Mouse (Mus musculus) T-cell, adult 2 months (primary cell): ENCODE results near the gene Dars.

Source experiments
- DNase-seq: peaks from one replicate; pipeline ENCODE4 v3.0.0; 2022; ENCODE audit warnings: low spot score

The Dars gene

DNA sequence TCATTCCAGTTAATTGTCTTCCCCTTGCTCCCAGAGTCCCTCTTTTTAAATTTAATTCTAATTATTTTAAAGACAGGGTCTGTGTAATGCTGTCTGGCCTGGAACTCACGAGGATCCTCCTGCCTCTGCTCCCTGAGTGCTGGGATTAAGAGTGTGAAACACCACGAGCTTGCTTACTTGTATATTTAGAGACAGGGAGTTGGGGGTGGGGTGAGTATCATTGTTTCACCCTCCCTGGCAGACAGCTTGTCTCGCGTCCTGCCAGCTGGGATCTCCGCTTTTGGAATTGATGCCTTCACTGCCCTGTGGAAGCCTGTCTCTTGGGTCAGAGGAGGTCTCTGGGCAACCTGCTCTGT is 343 bp upstream of the Dars start:
- DNase-seq = no peak

DNA sequence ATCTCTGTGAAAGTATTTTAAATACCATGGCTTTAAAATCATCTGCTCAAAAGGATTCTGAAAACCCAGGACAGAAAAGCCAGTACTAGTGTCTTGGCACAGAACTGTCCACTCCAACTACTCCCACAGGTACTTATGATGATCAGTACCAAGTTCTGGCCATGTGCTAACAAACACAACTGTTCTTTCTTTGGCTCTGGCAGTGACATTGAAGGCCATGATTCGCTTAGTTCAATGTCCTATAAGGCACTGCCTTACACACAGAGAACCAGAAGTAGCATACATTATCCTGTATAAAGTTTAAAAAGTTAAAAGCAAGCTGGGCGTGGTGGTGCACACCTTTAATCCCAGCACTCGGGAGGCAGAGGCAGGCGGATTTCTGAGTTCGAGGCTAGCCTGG is 6.0 kb downstream of the Dars start:
- no peak for DNase-seq

DNA sequence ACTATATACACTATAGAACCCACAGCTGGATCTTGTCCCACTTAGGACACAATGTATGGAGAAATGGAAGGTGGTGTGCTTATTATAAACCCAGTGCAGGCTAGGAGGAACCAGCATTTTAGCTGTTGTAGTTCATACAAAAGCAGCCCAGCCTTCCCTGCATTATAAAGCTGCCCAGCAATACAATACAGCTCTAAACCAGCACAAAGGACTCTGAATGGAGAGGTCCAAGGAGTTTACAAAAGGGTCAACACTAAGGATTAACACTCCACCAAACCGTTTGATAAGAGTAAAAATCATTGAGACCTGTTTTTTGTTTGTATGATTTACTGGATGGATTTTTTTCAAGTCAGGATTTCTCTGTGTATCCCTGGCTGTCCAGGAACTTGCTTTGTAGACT is 10.3 kb downstream of the Dars start:
- no peak for DNase-seq

DNA sequence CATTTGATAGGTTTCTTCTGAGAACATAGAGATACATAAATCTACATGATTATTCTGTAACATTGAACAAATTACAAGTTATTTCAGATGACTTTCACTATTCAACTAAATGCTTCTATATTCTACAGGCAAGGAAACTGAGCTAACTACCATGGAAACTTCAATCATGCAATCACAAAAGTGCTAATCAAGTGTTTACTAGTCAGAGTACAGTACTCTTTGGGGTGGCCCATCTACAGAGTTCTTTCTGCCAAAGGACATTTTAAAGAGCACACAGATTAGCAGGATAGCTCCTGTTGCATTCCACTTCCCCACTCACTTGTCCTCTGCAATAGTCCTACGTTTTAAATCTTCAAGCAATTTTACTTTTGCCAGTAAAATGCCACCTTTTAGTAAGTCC is 11.5 kb downstream of the Dars start:
- no peak for DNase-seq

DNA sequence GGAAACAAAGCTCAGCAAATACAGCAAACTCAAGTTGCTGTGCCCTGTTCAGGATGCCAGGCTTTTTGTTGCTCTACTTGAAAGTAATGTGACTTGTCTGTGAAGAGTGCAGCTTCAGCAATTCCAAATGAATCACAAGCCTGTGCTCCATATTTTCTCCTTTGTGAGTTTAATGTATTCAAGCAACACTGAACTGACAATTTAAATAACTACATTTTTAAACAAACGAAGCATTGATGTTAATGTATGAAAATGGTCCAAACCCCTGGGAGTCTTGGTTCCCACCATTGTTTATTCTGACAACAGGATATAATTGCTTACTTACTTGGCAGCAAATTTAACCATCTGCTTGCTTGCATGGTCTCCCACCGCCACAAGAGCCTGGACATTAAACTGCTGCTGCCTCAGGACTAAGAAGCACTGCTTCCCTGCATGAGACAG is 12.1 kb downstream of the Dars start:
- DNase-seq = no peak

DNA sequence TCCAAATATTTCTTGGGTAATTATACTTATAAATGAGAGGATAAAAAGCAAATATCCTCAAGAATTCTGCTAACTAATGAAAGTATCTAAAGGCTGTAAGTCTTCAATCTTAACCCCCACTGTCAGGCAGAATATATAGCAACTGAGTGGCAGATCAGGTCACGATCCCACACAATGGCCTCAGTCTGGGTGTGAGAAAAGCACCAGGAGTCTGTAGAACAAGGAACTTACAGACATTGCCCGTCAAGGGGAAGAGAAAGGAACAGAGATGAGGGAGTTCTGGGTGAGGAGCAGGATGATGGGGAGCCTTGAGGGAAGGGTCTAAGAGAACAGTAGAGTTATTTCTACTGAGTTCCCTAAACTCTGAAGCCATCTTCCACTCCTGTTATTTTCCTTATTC is 16.2 kb downstream of the Dars start:
- DNase-seq = no peak

DNA sequence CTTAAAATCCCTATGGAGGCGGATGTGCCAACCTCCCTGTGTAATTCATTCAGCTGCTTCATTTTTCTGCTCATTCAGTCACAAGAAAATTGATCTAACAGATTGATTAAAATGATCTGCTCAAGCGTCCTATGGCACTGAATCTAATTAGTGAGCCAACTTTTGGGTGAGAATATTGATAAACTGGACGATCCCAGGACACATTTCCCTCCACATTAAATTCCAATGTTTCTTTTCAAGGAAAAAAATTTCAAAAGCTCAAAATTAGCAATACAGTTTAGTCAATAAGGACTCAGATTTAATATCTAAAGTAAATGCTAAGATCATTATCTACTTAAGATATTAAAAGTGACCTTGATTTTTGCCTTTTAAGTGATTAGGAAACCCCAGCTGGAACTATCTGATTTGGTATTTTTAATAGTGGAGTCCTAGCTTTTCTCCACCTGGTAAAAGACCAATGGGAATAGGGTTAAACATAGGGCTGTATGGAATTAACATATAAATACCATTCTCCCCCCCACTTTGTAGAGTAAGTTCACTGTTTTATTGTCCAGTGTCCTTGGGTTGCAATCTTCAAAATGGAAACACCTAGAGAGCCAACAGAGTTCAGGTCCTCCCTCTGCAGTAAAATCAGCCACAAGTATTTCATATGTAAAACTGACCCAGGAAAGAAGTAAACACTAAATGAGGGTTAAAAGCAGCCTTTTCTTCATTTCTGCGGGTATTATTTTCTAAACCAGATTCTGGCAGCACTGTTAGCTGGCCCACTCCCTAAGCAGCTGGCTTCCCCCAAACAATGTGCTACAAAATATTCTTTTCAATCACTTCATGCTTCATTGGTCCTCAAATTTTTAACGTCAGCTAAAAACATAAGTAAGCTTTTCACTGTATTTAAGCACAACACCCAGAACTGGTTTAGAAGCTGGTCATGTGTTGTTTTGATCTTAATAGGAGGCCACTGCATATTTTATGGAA is 16.9 kb downstream of the Dars start:
- DNase-seq = no peak

DNA sequence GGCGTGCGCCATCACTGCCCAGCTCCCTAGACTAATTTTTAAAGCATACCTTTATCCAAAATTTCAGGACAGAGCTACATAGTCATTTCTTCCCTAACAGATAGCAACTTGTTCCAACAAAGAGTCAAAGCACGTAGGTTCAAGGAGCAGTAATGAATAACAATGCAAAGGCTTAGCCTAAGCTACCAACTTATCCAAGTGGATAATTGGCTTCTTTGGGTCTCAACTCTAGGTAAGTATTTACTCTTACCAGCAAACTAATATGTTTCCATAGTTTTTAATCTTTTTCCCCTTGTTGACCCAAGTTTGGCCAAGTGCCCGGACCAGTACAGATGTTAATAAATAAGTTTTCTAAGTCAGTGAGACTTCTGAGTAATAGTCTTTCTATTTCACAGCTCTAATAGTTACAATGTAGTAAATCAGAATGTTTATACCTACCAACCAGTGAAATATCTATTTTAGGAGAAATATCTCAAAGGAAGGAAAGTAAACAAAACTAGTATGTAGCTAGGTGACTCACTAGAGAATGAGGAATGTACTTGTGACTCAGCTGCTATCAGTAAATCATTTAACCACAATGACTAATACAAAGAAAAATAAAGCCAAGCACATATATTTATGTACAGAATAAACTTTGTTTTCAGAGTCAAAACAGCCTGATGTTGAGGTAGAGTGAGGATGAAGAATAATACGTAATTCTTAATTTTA is 18.3 kb downstream of the Dars start:
- no peak for DNase-seq

DNA sequence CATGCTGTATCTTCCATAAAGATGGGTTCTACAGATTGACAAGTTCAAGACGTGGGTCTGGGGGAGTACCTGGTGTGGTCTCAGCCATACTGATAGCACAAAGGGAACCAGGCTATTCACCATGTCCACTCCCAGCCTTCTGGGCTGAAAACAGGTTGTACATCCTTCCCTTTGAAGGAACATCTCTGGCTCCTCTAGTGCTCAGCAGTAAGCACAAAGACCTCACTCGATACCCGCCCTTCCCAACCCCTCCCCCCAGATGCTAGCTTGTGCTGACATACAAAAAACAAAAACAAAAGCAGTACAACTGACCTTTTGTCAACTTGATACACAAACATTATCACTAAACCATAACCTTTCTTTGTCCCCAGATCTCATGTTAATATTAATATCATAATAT is 22.5 kb downstream of the Dars start:
- no peak for DNase-seq

DNA sequence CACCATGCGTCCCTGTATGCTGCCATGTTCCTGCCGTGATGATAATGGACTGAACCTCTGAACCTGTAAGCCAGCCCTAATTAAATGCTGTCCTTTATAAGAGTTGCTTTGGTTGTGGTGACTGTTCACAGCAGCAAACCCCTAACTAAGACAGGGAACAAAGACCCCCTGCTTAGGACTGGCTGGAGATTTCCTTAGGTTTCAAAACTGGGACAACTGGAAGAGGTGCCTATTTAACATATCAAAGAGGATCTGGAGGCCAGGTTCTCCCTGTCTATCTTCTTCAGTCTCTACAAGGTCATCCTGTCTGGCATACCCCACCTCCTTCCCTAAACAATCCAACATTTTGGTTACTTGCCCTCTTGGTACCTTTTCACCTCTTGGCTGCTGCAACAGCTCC is 24.8 kb downstream of the Dars start:
- DNase-seq = no peak

DNA sequence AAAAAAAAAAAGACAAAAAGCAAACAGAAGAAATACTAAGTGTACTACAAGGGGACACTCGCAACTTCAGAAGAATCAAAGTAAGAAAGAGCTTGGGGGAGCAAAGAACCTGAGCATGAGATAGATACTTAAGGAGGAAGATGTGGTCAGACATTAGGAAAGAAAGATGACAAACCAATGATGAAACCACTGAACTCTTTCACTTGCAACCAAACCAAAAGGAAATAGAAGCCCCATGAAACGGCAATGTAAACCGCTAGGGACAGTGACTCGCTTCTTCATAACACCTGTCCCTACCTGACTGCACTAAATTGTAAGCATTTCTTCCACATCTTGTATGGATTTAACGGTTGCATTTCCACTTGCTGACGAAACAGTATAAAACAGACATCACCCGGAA is 30.7 kb downstream of the Dars start:
- peak; percentile 2 for DNase-seq

DNA sequence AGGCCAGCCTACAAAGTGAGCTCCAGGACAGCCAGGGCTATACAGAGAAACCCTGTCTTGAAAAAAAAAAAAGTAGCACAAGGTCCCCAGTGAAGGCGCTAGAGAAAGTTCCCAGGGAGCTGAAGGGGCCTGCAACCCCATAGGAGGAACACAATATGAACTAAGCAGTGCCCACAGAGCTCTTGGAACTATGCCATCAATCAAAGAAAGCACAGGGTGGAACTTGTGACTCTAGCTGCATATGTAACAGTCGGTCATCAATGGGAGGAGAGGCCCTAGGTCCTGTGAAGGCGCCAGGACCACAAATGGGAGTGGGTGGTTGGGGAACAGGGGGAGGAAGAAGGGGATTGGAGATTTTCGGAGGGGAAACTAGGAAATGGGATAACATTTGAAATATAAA is 40.3 kb downstream of the Dars start:
- no peak for DNase-seq

DNA sequence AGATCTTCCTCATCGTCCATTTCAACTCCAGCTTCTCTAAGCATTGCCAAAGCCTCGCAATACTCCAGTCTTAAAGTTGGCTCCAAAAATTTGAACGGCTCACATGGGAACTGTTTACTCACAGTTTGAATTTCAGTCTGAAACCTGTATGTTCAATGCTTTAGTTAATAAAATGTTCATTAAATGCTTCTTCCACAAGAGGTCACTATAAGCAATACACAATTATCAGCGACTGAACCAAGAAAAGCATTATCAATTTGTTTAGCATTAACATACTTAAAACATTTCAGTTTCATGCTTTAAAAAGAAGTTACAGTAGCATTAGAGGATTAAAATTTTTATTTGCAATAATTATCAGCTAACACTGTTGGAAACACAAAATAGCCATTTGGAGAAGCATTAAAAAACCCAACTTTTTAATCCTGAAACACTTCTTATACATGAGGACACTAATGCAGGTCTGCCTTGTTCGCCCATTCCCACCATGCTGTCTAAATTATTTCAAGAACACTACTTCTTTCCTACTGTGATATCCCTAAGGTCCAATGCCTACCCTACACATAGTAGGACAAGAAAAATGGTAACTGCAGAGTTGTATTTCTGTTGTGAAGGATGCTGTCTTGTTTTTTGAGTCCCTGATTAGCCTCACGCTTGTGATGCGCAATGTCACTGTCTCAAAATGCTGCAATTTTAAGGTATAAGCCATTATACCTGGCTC is 44.9 kb downstream of the Dars start:
- DNase-seq = no peak

DNA sequence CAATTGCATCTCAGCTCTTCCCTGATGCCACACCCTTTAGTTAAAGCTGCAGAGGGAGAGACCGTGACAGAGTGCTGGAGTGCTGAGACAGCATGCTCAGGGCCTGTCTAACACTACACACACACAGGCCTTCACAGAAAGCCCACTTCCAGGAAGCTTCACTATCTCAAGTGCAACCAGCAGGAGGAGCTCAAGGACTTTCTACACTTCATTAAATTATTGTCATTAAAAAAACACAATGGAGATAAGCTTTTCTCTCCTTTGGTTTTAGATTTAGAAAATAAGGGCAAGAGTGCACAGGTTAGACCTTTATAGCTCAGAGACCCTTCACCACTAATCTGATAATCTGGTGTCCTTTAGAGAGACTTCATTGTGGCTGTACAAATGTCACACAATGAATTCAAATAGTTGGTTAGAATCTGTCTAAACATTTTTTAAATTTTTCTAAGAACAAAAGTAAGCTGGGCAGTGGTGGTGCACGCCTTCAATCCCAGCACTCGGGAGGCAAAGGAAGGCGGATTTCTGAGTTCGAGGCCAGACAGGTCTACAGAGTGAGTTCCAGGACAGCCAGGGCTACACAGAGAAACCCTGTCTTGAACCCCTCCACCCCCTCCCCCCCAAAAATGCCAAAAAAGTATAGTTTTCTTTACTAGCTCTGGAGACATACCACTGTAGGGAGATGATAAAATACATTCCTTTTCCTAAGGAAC is 48.3 kb downstream of the Dars start:
- DNase-seq = peak; percentile 59

DNA sequence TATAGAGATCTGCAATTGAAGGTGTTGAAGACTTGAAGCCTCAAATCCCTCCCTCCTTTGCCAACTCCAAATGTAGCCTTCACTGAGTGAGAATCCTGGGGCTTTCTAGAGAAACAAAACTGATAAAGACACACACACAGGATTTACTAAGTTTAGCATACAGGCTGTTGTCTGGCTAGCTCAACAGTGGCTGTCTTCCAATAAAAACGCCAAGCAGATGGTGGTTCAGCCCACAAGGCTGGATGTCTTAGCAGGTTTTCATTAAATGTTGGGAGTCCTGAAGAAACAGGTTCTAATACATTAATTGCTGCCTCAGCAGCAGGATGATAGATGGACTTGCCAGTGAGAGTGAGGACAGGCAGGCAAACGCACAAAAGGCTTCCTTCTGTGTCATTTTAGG is 56.6 kb downstream of the Dars start:
- DNase-seq = no peak

DNA sequence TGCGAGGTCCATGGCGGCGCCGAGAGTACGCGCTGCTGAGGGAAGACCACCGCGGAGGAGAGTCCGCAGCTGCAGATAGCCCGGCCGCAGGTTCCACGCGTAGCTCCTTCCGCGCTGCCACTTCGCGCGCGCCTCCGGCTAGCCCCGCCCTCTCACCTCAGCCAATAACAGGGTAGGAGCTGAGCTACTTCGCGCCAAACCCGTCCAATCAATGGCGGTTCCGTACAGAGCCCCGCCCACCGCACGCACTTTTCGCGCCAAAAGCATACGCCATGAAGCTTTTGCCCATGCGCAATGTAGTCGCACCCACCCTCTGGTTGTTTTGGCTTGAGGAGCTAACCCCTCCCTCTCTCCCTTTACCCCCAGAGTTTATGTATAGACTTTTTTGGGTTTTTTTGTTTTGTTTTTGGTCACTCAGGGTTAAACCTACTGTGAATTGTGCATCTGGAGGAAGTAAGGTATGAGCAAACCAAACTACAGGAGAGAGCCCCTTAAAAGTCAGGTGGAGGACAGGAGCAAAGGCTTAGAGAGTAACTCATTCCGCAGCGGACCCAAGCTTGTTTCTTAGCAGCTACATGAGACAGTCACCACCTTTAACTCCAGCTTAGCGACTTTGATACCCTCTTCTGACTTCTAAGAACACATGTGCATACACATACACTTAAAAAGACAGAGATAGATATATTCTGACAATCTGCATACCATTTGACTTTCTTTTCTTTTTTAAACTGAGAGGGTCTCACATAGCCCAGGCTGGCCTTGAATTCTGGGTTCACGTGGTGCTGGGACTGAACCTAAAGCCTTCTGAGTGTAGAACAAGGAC is 57.4 kb downstream of the Dars start, which contains the start of gene Mcm6:
TSS of gene Mcm6 (minus strand) at position 111 of the 823 bp plus-strand sequence.
- peak; percentile 94 for DNase-seq

DNA sequence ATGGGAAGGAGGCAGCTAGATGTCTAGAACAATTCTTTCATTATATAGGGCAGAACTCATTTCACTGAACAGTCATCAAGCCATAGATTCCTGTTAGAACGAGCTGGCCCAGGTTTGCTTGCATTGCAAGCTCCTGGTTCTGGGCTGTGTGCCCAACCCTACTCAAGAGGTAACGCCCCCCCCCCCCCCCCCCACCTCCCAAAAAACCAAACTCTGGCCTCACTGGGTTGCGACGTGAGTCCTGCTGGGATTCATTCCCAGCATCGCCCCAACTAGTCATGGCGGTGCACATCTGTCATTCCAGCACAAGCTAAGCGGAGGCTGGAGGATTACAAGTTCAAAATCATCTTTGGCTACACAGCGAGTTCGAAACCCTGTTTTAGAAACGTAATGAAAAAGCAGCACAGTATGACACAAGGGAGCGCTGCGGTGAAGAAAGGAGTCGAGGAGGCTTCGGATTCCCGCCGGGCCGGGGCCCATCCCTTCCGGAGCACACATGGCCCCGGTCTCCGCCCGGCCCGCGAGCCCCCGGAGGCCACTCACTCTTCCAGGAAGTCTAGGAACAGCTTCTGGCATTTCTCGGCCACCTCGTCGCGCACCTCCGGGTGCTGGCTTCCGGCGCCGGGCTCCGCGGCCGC is 58.1 kb downstream of the Dars start:
- no peak for DNase-seq

DNA sequence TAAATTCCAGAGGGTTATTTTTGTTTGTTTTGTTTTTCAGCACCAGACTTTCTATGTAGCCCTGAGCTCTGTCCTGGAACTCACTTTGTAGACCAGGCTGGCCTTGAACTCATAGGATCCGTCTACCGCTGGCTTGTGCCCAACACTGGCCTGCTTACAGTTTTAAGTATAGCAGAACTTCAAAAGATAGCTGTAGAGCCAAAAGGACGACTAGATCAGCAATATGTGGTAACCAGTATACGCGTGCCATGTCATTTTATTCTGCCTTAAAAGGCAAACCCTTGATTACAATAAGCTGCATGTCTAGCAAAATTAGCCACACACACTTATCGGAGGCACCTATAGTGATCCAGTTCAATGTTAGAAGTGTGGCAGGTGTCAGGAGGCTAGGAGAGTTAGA is 58.9 kb downstream of the Dars start:
- DNase-seq = no peak

DNA sequence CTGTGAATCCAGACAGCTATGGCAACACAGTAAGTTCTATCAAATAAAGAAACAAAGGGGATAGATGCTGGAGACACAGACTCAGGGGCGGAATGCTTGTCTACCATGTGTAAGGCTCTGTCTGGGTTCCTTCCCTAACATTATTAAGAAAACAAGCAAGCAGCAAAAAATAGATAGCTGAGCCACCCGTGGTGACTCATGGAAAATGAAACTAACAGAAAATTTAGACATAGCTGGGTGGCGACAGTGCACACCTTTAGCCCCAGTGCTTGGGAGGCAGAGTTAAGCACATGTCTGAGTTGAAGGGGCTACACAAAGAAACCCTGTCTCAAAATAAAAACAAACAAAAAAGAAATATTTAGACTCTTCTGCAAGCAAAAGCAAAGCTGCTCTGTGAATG is 59.7 kb downstream of the Dars start:
- no peak for DNase-seq

DNA sequence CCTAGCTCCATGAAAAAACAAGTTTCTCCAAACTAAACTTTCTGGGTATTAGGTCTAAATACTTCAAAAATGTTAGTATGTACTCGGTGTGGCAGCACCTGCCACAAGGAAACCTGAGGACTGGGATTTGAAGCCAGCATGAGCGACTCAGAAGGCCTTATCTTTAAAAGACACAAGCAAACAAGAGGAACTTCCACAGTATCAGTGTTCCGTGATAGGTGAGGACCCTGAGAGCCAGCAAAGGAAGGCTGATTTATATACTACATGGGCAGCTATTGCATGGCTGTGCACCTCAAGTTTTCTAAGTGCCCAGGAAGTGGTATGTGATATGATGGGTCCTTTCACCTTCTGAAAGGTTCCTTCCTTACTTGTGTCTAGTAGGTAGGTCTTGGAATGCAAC is 64.1 kb downstream of the Dars start:
- no peak for DNase-seq

DNA sequence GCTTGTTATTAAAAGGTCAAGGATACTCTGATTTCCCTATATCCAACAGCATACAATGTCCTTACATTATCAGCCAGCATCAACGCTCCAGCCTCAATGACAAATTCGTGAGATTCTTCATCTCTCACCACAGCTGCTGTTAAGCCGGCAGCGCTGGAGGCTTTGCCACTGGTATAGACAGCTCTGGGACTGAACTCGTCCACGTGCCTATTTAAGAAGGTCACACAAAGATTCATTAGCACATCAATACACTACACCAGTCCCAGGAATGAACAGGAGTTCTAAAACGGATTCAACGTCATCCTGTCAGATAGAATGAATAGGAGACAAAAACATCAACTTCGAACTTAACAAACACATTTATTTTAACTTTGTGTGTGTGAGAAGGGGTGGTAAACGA is 72.9 kb downstream of the Dars start:
- no peak for DNase-seq
